ENCODE assay signal across 8 mouse cellular contexts in genomic region chr12:64965124-64966026, GRCm38 (mm10). TPM values are rescaled to one million over a fixed set of nuclear protein-coding genes. Genes with fewer than 3 reads are reported as not detected.
DNase-seq lines count a peak whose midpoint lies in the region; ATAC-seq lines count a peak whose summit lies in the region.

Klhl28 (minus strand) TSS chr12:64965534.
Togaram1 (plus strand) TSS chr12:64965804.

- H3K79me2 ChIP-seq in macrophage (ENCODE audit: inconsistent target) = peaks cover 97% of the 10 kb centered on the region

- peak within 1 kb of the TSS; percentile 96 for H3K4me2 ChIP-seq in hindbrain, embryonic 16.5 days (ENCODE audit: low read length)

- H3K9me3 ChIP-seq in hindbrain, embryonic 16.5 days (ENCODE audit: control insufficient read depth, low read length) = no peaks in the 10 kb centered on the region

- DNase-seq in WW6 (ENCODE audit: low read depth, low spot score) = peak; percentile 97
- peak; percentile 93 to 98 for DNase-seq in cerebellum, postnatal 4 days (ENCODE audit: low spot score in 2 of 2)
- peak; percentile 99 for DNase-seq in gastrocnemius, adult 18-20 months (ENCODE audit: low spot score)
- DNase-seq in left cerebral cortex, adult 18-20 months (ENCODE audit: low spot score in 2 of 2) = peak; percentile 99
- peak; percentile 100 for DNase-seq in right cerebral cortex, adult 18-20 months
- DNase-seq in urinary bladder, postnatal 10 days (ENCODE audit: low spot score) = peak; percentile 95

- peak within 1 kb of the TSS; percentile 79 for H3K4me3 ChIP-seq in hindbrain, embryonic 16.5 days (ENCODE audit: low read length)
- H3K4me3 ChIP-seq in macrophage (ENCODE audit: inconsistent target) = peak within 1 kb of the TSS; percentile 87

- H3K36me3 ChIP-seq in hindbrain, embryonic 16.5 days (ENCODE audit: control insufficient read depth, insufficient read depth, low read length) = no peaks in the 10 kb centered on the region
- H3K36me3 ChIP-seq in macrophage (ENCODE audit: inconsistent target) = no peaks in the 10 kb centered on the region

- no peaks in the 10 kb centered on the region for H3K27me3 ChIP-seq in hindbrain, embryonic 16.5 days (replicated peaks; ENCODE audit: control insufficient read depth, insufficient read depth, low read length)

- peak; percentile 100 for ATAC-seq in hindbrain, embryonic 16.5 days

- peak within 1 kb of the TSS; percentile 83 for H3K27ac ChIP-seq in hindbrain, embryonic 16.5 days (ENCODE audit: low read depth, low read length)
- H3K27ac ChIP-seq in macrophage = peak within 1 kb of the TSS; percentile 51

- under 1% methylated on average over 42 of the region's 45 CpGs for WGBS in hindbrain, embryonic 16.5 days
- WGBS in macrophage (ENCODE audit: missing documents) = under 1% methylated on average over 45 of the region's 45 CpGs

- peaks cover 21% of the 10 kb centered on the region for H3K4me1 ChIP-seq in hindbrain, embryonic 16.5 days (ENCODE audit: control insufficient read depth, insufficient read depth, low read depth, low read length)

- peak within 1 kb of the TSS; percentile 83 for H3K9ac ChIP-seq in hindbrain, embryonic 16.5 days (ENCODE audit: low read depth, low read length)

RNA-seq across cellular contexts. Expression of gene Klhl28, which starts in this region (rescaled TPM):
- 1 to 10 TPM; 9.0 TPM for total RNA-seq in gastrocnemius, adult 18-20 months (2021)
- 21.4 and 24.5 TPM in 2 replicates for polyA plus RNA-seq in hindbrain, embryonic 16.5 days (2015; fragmentation: Nextera tagmentation; extraction: Ambion mirVana)
- 10 to 100 TPM; 24.5 to 26.6 TPM for total RNA-seq in left cerebral cortex, adult 18-20 months (2021)
- 10 to 100 TPM; 13.0 to 52.9 (median 31.3) TPM for total RNA-seq in macrophage (2018; cell fraction: chromatin; rRNA removed)
- total RNA-seq in macrophage (2018; cell fraction: cytosol; rRNA removed) = 10 to 100 TPM; 10.4 to 21.0 (median 15.3) TPM
- 10 to 100 TPM; 16.3 to 65.9 (median 32.3) TPM for total RNA-seq in macrophage (2018; cell fraction: nucleus; rRNA removed)
- 8.7 to 11.9 TPM (median 8.8 TPM) in 3 replicates for polyA plus RNA-seq in macrophage (2018)

RNA-seq across cellular contexts. Expression of gene Togaram1, which starts in this region (rescaled TPM):
- 1 to 10 TPM; 6.9 to 8.2 TPM for total RNA-seq in gastrocnemius, adult 18-20 months (2021)
- polyA plus RNA-seq in hindbrain, embryonic 16.5 days (2015; fragmentation: Nextera tagmentation; extraction: Ambion mirVana) = 20.5 and 20.7 TPM in 2 replicates
- total RNA-seq in left cerebral cortex, adult 18-20 months (2021) = 10 to 100 TPM; 54.3 to 57.4 TPM
- 100 to 1,000 TPM in 14 of 26 experiments, 10 to 100 TPM in 12; 51.7 to 146 (median 106) TPM for total RNA-seq in macrophage (2018; cell fraction: chromatin; rRNA removed)
- total RNA-seq in macrophage (2018; cell fraction: cytosol; rRNA removed) = 10 to 100 TPM; 11.1 to 24.8 (median 16.1) TPM
- total RNA-seq in macrophage (2018; cell fraction: nucleus; rRNA removed) = 100 to 1,000 TPM in 1 of 26 experiments, 10 to 100 TPM in 25; 24.9 to 102 (median 58.2) TPM
- polyA plus RNA-seq in macrophage (2018) = 12.3 to 16.6 TPM (median 15.6 TPM) in 3 replicates

Comparison
In these comparisons a context has a peak if more than half of its experiments do, and no peak if none do; other contexts are left out.
1. Peak in every context shown above with its lines: DNase-seq, ATAC-seq, H3K4me3 ChIP-seq and H3K27ac ChIP-seq.
2. RNA of gene Togaram1 (total RNA-seq): 54.3 to 57.4 TPM in left cerebral cortex, adult 18-20 months; 6.9 to 8.2 TPM in gastrocnemius, adult 18-20 months; every median in the first group is over 4 times any median in the second.